Comparison of ENCODE assay signal across 11 mouse cellular contexts in the genomic region with DNA sequence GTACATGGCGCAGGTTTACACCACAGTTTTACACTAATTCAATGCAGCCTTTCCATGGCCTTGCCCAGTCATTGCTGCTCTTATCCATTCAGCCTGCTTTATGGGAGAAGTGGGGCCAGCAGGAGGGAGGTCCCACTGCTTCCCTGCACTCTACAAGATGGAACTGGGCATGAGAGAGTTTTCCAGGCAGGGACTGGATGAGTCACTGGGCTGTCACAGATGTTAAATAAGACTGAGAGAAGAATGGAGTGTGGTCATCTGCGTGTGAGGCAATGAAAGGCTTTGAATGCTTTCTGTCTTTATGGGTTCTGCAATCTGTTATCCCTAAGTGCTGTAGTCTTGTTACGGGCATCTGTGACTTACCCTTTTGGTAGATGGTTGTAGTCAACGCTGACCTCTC.
DNase-seq lines count a peak whose midpoint lies in the region; ATAC-seq and TF ChIP-seq lines count a peak whose summit lies in the region.
"Had no signal": no experiment of that assay in that cellular context is flagged by ENCODE, and none has a peak within 500 bp of the region (broad histone marks: within the 10 kb centered on the region; RNA-seq: fewer than 3 reads in every experiment).

No protein-coding gene starts in this region.

- no peak for TF ChIP-seq CTCF in heart, adult 2 months (IDR thresholded peaks at IDR 0.05)
- no peak for TF ChIP-seq CTCF in spleen, adult 2 months (IDR thresholded peaks at IDR 0.05; ENCODE audit: extremely low read depth, insufficient read depth, insufficient read length, insufficient replicate concordance)
- no peak for TF ChIP-seq CTCF in stomach, postnatal 0 days (IDR thresholded peaks at IDR 0.05; ENCODE audit: low read depth)

- peak in 1 of 2 experiments; percentile 45 for DNase-seq in heart, adult 2 months
- DNase-seq in heart, postnatal 25 days (ENCODE audit: low spot score) = no peak
- DNase-seq in spleen, adult 2 months (ENCODE audit: low read depth in 1 of 2, low spot score in 2 of 2) = no peak
- DNase-seq in spleen, postnatal 10 days (ENCODE audit: low spot score in 2 of 2) = no peak
- no peak for DNase-seq in stomach, postnatal 0 days (ENCODE audit: low spot score)
- no peak for DNase-seq in kidney, postnatal 25 days
- DNase-seq: cerebellum, postnatal 25 days had no signal

- peaks cover 10% of the 10 kb centered on the region for H3K36me3 ChIP-seq in heart, adult 2 months (ENCODE audit: control insufficient read depth, insufficient read depth, low read length)
- H3K36me3 ChIP-seq in spleen, adult 2 months (ENCODE audit: control insufficient read depth, insufficient read depth, low read length) = no peaks in the 10 kb centered on the region
- no peaks in the 10 kb centered on the region for H3K36me3 ChIP-seq in heart, embryonic 13.5 days
- H3K36me3 ChIP-seq in stomach, postnatal 0 days (ENCODE audit: control insufficient read depth, insufficient read depth, low read length) = no peaks in the 10 kb centered on the region
- H3K36me3 ChIP-seq: hindbrain, embryonic 13.5 days had no signal

- H3K4me2 ChIP-seq in heart, embryonic 13.5 days = no peak overlapping the region
- H3K4me2 ChIP-seq in stomach, postnatal 0 days (replicated peaks; ENCODE audit: low read depth) = no peak overlapping the region
- H3K4me2 ChIP-seq: hindbrain, embryonic 13.5 days had no signal

- no peaks in the 10 kb centered on the region for H3K9me3 ChIP-seq in heart, embryonic 13.5 days
- no peaks in the 10 kb centered on the region for H3K9me3 ChIP-seq in stomach, postnatal 0 days (ENCODE audit: control insufficient read depth, low read length)
- H3K9me3 ChIP-seq: hindbrain, embryonic 13.5 days had no signal

- intact Hi-C loops in heart, adult 2 months (cut with DNase I) = loop anchor here (5.0 kb wide), 1 partner anchor 67 kb away; no protein-coding TSS in a partner anchor
- intact Hi-C loops in heart, postnatal 25 days (cut with DNase I) = no loop called here

- peaks cover 26% of the 10 kb centered on the region for H3K4me1 ChIP-seq in heart, adult 2 months (ENCODE audit: control insufficient read depth, insufficient read depth, low read length)
- peaks cover 3% of the 10 kb centered on the region for H3K4me1 ChIP-seq in spleen, adult 2 months (ENCODE audit: control insufficient read depth, insufficient read depth, insufficient read length)
- peaks cover 83% of the 10 kb centered on the region for H3K4me1 ChIP-seq in heart, embryonic 13.5 days
- H3K4me1 ChIP-seq in stomach, postnatal 0 days (replicated peaks; ENCODE audit: control insufficient read depth, insufficient read depth) = peaks cover 16% of the 10 kb centered on the region

- no peaks in the 10 kb centered on the region for H3K27me3 ChIP-seq in heart, adult 2 months (ENCODE audit: control insufficient read depth, insufficient read depth, low read length)
- H3K27me3 ChIP-seq in spleen, adult 2 months (ENCODE audit: control insufficient read depth, insufficient read depth, low read length) = no peaks in the 10 kb centered on the region
- no peaks in the 10 kb centered on the region for H3K27me3 ChIP-seq in heart, embryonic 13.5 days (replicated peaks)
- no peaks in the 10 kb centered on the region for H3K27me3 ChIP-seq in stomach, postnatal 0 days (ENCODE audit: control insufficient read depth, insufficient read depth, low read length)
- H3K27me3 ChIP-seq: hindbrain, embryonic 13.5 days had no signal

- peak overlapping the region; percentile 67 for H3K27ac ChIP-seq in heart, adult 2 months
- 0 out of 2 replicates have a peak overlapping the region, but pooled peaks have one; percentile 1 for H3K27ac ChIP-seq in spleen, adult 2 months (ENCODE audit: insufficient read depth, low read length)
- peak overlapping the region; percentile 89 for H3K27ac ChIP-seq in heart, embryonic 13.5 days (replicated peaks)
- H3K27ac ChIP-seq in stomach, postnatal 0 days (replicated peaks) = peak overlapping the region; percentile 77
- H3K27ac ChIP-seq: hindbrain, embryonic 13.5 days had no signal

- ATAC-seq in heart, embryonic 13.5 days (ENCODE audit: extremely low read depth, insufficient number of reproducible peaks, low FRiP score, low TSS enrichment) = no peak
- peak; percentile 8; the same call in 1 of the 2 replicates for ATAC-seq in stomach, postnatal 0 days (ENCODE audit: low FRiP score, low TSS enrichment)
- no peak for ATAC-seq in megakaryocyte-erythroid progenitor cell, adult 5-6 weeks (replicated peaks; ENCODE audit: low FRiP score, low TSS enrichment, poor library complexity, severe bottlenecking)
- ATAC-seq: midbrain, embryonic 16.5 days had no signal

- TF ChIP-seq EP300 in heart, adult 2 months (IDR thresholded peaks at IDR 0.05; ENCODE audit: insufficient read depth, low read depth, low read length) = no peak
- no peak for TF ChIP-seq EP300 in stomach, postnatal 0 days (optimal IDR thresholded peaks at IDR 0.05)

- peak overlapping the region; percentile 27; the same call in 1 of the 2 replicates for H3K9ac ChIP-seq in heart, adult 2 months (ENCODE audit: low read depth, low read length)
- H3K9ac ChIP-seq in heart, embryonic 13.5 days = peak overlapping the region; percentile 48; the same call in 1 of the 2 replicates
- H3K9ac ChIP-seq in stomach, postnatal 0 days (ENCODE audit: low read length) = no peak overlapping the region
- H3K9ac ChIP-seq: hindbrain, embryonic 13.5 days had no signal

- no peak overlapping the region for H3K4me3 ChIP-seq in heart, adult 2 months
- H3K4me3 ChIP-seq in spleen, adult 2 months (ENCODE audit: extremely low read depth, insufficient read depth, insufficient read length) = no peak overlapping the region
- H3K4me3 ChIP-seq in heart, embryonic 13.5 days = no peak overlapping the region
- H3K4me3 ChIP-seq in stomach, postnatal 0 days (ENCODE audit: low read depth, low read length) = no peak overlapping the region
- H3K4me3 ChIP-seq: hindbrain, embryonic 13.5 days had no signal

- peaks cover 6% of the 10 kb centered on the region for H3K79me2 ChIP-seq in heart, adult 2 months (replicated peaks; ENCODE audit: control insufficient read depth, insufficient read depth, low read length)

- 64% methylated on average over 4 of the region's 4 CpGs for WGBS in heart, adult 2 months
- 88% methylated on average over 4 of the region's 4 CpGs for WGBS in spleen, adult 2 months
- 48% methylated on average over 4 of the region's 4 CpGs for WGBS in heart, embryonic 13.5 days
- WGBS in stomach, postnatal 0 days = 72% methylated on average over 4 of the region's 4 CpGs

- TF ChIP-seq POLR2A in heart, adult 2 months (IDR thresholded peaks at IDR 0.05; ENCODE audit: insufficient read depth, low read depth, low read length) = no peak
- TF ChIP-seq POLR2A in spleen, adult 2 months (IDR thresholded peaks at IDR 0.05; ENCODE audit: low read depth, low read length) = no peak

Comparison
In these comparisons a context has a peak if more than half of its experiments do, and no peak if none do; other contexts are left out.
1. H3K27ac ChIP-seq: peak in every context shown above with its lines; median percentile 89 in heart, embryonic 13.5 days; 77 in stomach, postnatal 0 days; 67 in heart, adult 2 months; 1 in spleen, adult 2 months.